Mouse (Mus musculus) kidney, adult 2 months (tissue): ENCODE results near the gene Zc3h12d.

ENCODE experiments used
- CTCF ChIP-seq: fragments of 200-500 bp; conservative IDR thresholded peaks from 2 replicates; pipeline ENCODE4 v1.5.1; 2011; ENCODE audit warnings: low read depth, mild to moderate bottlenecking, control low read depth, low read length, moderate library complexity, mixed read lengths; ENCODE audit not compliant: insufficient read depth, insufficient read length
- POLR2A ChIP-seq: fragments of 200-500 bp; IDR thresholded peaks from one replicate; pipeline ENCODE4 v1.6.1; 2011; ENCODE audit warnings: low read depth, low read length, control low read depth

- no peak for TF ChIP-seq POLR2A
- no peak for TF ChIP-seq CTCF
Observed at GRCm38 (mm10) chr10:7841571-7842080, 9.4 kb downstream of the Zc3h12d start.
